Mouse (Mus musculus) bone marrow, adult 2 months (tissue): ENCODE measurements around the gene Tmem121b. TPM values are rescaled to one million over a fixed set of nuclear protein-coding genes. Genes with fewer than 3 reads are reported as not detected.
A peak's percentile ranks its signal among the peaks of the same experiment; 100 is the strongest.

ENCODE experiments used
- H3K27ac ChIP-seq: fragments of 200-500 bp; 2 replicates; pipeline ENCODE4 v1.5.1; 2012; ENCODE audit warnings: low read depth, mild to moderate bottlenecking, control low read depth, inconsistent platforms, low read length; ENCODE audit not compliant: control insufficient read depth, poor library complexity, insufficient read depth
- H3K4me1 ChIP-seq: fragments of 200-500 bp; 2 replicates; pipeline ENCODE4 v1.6.1; 2011; ENCODE audit warnings: low read length; ENCODE audit not compliant: control insufficient read depth, insufficient read depth
- H3K4me3 ChIP-seq: fragments of 200-500 bp; replicated peaks from 2 replicates; pipeline ENCODE3; 2011; ENCODE audit warnings: mild to moderate bottlenecking, low read depth, low read length, control low read depth; ENCODE audit not compliant: control insufficient read depth
- CTCF ChIP-seq: fragments of 200-500 bp; IDR thresholded peaks from 2 replicates; pipeline ENCODE4 v1.5.1; 2011; ENCODE audit warnings: low read length, control low read depth; ENCODE audit not compliant: control insufficient read depth, insufficient read depth
- POLR2A ChIP-seq: fragments of 200-500 bp; IDR thresholded peaks from 2 replicates; pipeline ENCODE4 v1.6.1; 2011; ENCODE audit warnings: low read depth, mild to moderate bottlenecking, control low read depth, low read length, borderline replicate concordance; ENCODE audit not compliant: control insufficient read depth
- WGBS: fragments of 180-500 bp; shearing (Covaris S2); methylation state at CpG from one replicate; pipeline ENCODE4 v1.1.7; 2018; 5-methylcytosine and 5-hydroxymethylcytosine counted together
- polyA plus RNA-seq: library from polyadenylated mRNA; stranded (reverse); fragments of >200 nt; gene quantifications from 2 replicates; pipeline ENCODE4 v1.2.4, GENCODE M21; 2011; ENCODE audit warnings: low replicate concordance; ENCODE audit not compliant: missing spikeins, insufficient read depth, insufficient read length

The Tmem121b gene
- polyA plus RNA-seq, 1 experiment, result not detected

GRCm38 (mm10) chr6:120508645-120509044 is 15.0 kb upstream of the Tmem121b start:
- H3K27ac ChIP-seq, result no peak overlapping the region
- H3K4me1 ChIP-seq, result no peaks in the 10 kb centered on the region
- H3K4me3 ChIP-seq, result no peak overlapping the region
- WGBS, result 68% methylated on average over 4 of the region's 4 CpGs
- TF ChIP-seq CTCF (no peak), POLR2A (no peak)

GRCm38 (mm10) chr6:120505531-120505930 is 11.9 kb upstream of the Tmem121b start:
- no peaks in the 10 kb centered on the region for H3K4me1 ChIP-seq
- no peak overlapping the region for H3K27ac ChIP-seq
- 74% methylated on average over 4 of the region's 4 CpGs for WGBS
- no peak overlapping the region for H3K4me3 ChIP-seq
- no peak for TF ChIP-seq CTCF
- no peak for TF ChIP-seq POLR2A

- H3K27ac ChIP-seq, result no peak overlapping the region
- no peak overlapping the region for H3K4me3 ChIP-seq
- H3K4me1 ChIP-seq, result no peaks in the 10 kb centered on the region
- TF ChIP-seq CTCF (no peak), POLR2A (no peak)
- 56% methylated on average over 3 of the region's 3 CpGs for WGBS
These were observed 10.4 kb upstream of the Tmem121b start for GRCm38 (mm10) chr6:120504051-120504450.

- H3K27ac ChIP-seq, result no peak overlapping the region
- 72% methylated on average over 3 of the region's 3 CpGs for WGBS
- no peak overlapping the region for H3K4me3 ChIP-seq
- TF ChIP-seq POLR2A, result no peak
- no peaks in the 10 kb centered on the region; the same call in 1 of the 2 replicates for H3K4me1 ChIP-seq
These were observed 2.9 kb upstream of the Tmem121b start for GRCm38 (mm10) chr6:120496544-120496943.

DNA sequence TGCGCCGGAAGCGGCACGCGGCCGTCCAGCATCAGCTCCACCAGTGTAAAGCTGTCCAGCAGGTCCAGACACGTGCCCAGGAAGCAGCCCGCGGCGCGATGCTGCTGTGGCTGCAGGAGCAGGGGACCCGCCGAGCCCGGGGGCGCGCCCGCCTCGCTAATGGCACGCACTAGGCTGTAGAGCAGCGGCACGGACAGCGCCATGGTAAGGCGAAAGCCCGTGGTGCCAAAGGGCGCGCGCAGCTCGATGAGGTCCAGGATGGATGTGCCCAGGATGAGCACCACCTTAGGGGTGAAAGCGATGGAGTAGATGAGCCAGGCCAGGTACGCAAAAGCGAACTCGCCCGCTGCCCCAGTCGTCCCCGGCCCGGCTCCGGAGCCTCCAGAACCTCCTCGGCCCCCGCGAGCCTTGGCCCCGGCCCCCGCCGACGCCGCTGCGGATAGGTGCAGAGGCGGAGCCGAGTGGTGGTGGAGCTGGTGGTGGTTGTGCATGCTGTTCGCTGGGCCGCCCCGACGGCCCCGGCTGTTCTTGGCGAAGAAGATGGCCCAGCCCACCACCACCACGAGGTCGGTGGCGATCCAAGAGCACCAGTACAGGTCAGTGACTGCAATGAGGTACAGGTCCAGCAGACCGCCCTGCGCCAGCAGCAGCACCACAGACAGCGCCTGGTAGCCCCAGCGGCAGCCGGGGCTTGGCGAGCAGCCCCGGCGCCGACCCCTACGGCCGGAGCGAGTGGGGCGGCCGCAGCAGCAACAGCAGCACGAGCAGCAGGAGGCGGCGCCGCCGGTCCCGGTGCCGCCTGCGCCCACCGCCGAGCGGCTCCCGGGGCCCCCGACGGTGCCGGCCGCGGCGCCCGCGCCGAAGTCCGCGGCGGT is 871 bp downstream of the Tmem121b start:
- 2% methylated on average over 92 of the region's 95 CpGs for WGBS
- TF ChIP-seq CTCF, result no peak
- peak; percentile 21; the same call in 1 of the 2 replicates for TF ChIP-seq POLR2A
- Histone ChIP-seq H3K4me3 (no peak overlapping the region), H3K27ac (no peak overlapping the region; the same call in 1 of the 2 replicates), H3K4me1 (no peaks in the 10 kb centered on the region; the same call in 1 of the 2 replicates)

DNA sequence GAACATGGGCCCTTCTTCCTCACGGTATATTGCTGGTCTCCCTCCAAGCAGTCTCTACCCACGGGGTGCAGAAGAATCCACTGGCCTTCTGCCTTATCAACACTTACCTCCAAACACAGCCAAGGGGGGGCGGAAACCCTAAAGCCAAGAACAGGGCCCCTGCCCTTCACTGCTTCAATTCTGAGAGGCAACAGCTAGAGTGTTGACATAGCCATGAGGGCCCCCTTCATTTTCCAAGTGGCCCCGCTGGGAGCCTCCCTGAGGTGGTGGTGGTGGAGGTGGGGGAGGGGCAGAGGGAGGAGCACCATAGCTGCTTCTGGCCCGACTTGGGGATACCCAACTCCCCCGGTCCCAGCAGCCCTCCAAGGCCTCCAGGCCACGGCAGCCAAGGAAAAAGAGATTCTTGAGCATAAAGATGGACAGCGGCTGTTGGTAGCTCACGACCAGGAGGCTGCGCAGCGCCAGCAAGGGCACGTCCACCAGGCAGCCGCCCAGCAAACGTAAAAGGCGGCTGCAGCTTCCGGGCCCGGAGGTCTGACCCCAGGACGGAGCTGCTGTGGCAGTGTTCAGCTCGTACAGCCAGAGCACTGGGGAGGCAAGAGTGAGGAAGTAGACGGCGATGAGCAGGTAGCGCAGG is 1.6 kb downstream of the Tmem121b start:
- Histone ChIP-seq H3K4me3 (no peak overlapping the region), H3K4me1 (no peaks in the 10 kb centered on the region; the same call in none of the 2 replicates), H3K27ac (no peak overlapping the region; the same call in 1 of the 2 replicates)
- TF ChIP-seq CTCF (no peak), POLR2A (no peak)
- WGBS, result 23% methylated on average over 22 of the region's 22 CpGs

DNA sequence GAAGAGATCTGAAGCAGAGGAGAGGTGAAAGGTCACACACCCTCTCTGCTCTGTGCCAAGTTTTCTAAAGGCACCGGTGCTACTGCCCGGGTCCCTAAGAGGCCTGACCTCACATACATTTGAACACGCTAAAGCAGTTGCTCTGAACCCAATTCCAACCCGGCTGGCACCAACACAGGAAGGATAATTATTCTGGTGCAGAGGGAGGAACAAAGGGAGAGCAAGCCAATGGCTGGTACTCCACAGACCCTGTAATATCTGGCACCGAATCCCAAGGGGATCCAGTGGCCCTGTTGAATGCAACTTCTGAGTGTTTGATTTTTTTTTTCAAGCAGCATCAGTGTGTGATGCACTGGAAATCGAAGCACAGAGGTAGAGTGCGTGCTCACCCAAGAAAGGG is 2.5 kb downstream of the Tmem121b start:
- H3K27ac ChIP-seq, result no peak overlapping the region
- TF ChIP-seq POLR2A, result no peak
- no peak for TF ChIP-seq CTCF
- no peak overlapping the region for H3K4me3 ChIP-seq
- peaks cover 3% of the 10 kb centered on the region for H3K4me1 ChIP-seq
- WGBS, result 86% methylated on average over 7 of the region's 7 CpGs

- WGBS, result 45% methylated on average over 2 of the region's 2 CpGs
- no peak overlapping the region for H3K4me3 ChIP-seq
- H3K4me1 ChIP-seq, result peaks cover 7% of the 10 kb centered on the region
- TF ChIP-seq POLR2A, result no peak
- TF ChIP-seq CTCF, result no peak
- H3K27ac ChIP-seq, result no peak overlapping the region
These were observed 4.1 kb downstream of the Tmem121b start for GRCm38 (mm10) chr6:120489461-120489860.
